Mouse (Mus musculus): ENCODE data around the gene AI661453.

AI661453 gene

DNA sequence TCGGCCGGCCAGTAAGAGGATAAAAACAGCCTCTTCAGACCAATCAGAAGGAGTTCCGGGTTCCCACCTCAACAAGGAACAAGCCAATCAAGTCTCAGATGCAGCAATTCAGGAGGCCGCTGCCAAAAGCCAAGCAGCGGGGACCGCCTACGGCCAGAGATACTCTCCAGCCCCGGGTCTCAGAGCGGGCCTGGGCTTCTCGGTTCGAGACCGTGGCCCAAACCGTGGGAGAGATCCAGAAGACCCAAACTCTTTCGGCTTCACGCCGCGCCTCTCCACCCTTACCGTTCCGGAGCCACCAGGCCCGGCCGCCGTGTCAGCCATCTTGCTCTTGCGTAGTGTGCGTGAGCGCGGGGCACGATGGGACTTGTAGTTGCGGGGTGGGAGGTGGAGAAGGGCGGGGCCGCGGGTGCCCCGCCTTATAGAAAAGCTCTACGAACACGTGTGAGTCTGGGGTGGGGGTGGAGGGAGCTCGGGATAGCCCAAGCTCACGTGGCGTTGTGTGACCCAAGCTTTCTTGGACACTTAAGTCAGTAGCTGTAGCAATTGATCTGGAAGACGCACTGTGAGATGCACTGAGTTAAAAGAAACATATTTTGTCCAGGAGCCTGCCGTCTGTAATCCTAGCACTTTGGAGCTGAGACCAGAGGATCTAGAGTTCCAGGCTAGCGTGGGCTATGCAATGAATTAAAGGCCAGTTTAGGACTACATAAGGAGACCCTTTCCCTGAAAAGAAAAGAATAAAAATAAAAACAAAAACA is 65.7 kb downstream of the AI661453 start, which contains the start of gene Taf8:
Gene Taf8 (minus strand): TSS at position 347 of the 761 bp plus-strand sequence.
- 1% methylated on average over 40 of the region's 40 CpGs for WGBS

DNA sequence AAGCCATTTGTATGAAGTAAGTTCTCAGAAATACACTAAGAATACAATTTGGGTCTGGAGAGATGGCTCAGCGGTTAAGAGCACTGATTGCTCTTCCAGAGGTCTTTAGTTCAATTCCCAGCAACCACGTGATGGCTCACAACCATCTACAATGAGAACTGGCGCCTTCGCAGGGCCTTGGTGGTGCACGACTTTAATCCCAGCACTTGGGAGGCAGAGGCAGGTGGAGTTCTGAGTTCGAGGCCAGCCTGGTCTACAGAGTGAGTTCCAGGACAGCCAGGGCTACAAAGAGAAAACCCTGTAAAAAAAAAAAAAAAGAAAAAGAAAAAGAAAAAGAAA is 66.3 kb downstream of the AI661453 start:
- 74% methylated on average over 6 of the region's 6 CpGs for WGBS

DNA sequence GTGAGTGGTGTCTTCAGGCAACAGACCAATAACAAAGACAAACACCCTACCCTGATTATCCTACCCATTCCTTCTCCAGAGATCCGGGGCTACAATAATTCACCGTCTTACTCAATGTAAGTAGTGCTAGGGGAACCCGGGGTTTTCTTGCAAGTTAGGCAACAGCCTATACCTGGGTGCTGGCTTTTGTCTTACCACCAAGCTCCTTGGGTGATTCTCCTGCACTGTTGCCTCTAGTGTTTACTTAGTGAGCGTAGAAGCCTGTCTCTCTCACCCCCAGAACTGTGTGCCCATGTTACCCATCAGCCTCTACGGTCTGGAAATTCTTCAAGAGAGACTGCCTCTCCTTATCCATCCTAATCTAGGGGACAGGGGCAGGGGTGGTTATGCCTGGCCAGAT is 67.8 kb downstream of the AI661453 start:
- 79% methylated on average over 5 of the region's 5 CpGs for WGBS

DNA sequence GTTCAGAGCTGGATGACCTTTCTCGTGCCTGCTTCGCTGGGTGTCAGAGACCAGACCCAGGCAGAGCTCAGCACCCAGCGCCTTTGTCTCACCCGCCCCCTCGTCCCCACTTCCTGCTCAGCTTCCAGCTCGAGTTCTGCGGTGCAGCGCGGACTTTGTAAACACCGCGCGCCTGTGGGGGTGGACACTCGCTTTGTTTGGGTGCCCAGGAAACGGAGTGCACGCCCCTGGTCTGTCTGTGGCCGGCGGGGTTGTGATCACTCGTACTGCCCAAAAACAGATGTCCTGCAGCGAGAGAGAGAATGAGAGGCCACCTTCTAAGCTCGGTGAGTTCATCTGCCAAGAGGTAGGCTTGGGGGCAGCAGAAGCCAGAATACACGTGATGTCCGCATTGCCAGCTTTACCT is 68.5 kb downstream of the AI661453 start, which contains the start of gene Ccnd3:
Gene Ccnd3 (plus strand): TSS at position 111 of the 406 bp plus-strand sequence.
- 3% methylated on average over 22 of the region's 22 CpGs for WGBS

DNA sequence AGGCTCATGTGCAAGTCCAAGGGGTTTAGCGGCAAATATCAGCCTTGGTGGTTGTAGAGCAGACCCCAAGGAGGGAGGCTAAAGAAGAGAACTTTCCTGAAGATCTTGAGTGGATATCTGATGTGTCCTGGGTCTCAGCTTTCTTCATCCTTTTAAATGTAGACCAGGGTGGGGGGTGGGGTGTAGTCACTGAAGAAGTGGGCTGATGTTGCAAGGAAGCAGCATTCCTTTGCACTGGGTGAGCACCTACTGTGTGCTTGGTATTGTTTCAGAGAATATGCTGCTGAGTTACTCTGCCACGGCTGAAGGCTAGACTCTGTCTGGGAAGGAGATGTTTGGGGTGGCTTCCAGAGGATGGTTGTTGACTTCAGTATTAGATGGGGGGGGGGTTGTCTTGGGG is 69.2 kb downstream of the AI661453 start:
- 70% methylated on average over 2 of the region's 2 CpGs for WGBS

DNA sequence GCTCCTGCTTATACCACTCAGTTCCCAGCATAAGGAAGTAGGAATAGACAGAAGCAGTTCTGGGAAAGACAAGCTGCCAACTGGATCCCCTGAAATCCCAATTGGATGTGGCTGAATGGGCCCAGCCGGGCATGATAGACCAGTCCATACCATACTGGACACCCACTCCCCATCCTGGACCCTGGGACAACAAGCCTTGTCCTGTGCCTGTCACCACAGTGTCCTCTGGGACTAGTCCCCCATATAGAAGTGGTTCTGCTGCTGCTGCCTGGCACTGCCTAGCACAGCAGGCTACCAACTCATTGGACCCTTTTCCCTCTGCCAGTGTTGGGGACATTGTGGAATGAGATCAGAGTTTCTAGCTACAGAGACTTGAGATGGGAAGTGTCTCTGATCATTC is 69.6 kb downstream of the AI661453 start:
- WGBS, result 77% methylated on average over 1 of the region's 1 CpGs

DNA sequence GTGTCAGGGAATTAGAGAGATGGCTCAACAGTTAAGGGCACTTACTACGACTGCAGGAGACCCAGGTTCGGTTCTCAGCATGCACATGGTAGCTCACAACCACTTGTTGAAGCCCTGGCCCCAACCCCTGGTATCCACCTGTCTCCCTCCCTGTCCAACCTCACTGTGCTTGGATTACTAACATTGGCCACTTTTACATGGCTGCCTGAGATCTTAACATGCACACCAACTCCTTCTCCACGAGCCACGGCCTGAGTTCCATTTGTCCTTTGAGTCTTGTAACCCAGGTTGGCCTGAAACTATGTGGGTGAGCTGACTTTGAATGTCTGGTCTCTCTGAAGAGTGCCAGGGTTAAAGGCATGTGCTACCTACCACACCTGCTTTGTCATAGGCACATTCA is 70.3 kb downstream of the AI661453 start:
- WGBS, result 87% methylated on average over 4 of the region's 4 CpGs

DNA sequence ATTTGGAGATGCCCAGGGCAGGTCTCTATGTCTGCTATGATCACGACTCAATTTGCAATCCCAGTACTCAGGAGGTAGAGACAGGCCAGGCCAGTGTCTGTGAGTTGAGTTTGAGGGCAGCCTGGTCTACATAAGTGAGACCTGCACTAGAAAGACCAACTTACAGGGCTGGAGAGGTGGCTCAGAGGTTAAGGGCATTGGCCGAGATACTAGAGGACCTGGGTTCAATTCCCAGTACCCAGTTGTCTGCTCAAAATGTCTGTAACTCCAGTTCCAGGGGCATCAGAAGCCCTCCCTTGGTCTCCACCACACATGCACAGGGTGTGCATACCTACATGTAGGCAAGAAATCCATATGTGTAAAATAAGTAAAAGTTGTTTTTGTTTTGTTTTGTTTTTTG is 71.1 kb downstream of the AI661453 start:
- WGBS, result 80% methylated on average over 2 of the region's 2 CpGs

DNA sequence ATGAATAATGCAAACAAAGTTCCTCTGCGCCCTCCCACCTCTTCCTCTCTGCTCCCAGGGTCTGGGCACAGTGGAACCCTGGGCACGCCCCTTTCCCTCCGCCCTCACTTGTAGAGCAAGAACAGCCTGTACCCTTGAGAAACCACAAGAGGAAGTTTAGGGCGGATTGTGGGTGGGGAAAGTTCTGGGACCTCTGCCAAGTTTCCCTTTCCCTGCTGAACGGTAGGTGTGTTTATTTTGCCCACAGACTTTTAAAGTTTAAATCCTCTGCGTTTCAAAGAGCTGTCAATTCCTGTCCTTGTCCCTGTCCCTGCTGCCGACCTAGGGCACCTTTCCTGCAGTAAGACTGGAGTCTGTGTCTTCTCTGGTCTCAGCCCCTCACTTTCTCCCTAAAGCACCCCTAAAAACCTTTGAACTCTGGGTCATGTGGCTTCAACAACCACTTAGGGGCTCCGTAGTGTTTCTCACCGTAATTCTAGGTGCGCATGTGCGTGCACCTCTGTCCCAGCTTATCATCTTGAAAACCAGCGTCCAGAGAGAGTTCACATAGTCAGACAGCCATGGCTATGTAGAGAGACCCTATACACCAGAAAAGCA is 71.7 kb downstream of the AI661453 start:
- WGBS, result 27% methylated on average over 12 of the region's 12 CpGs

DNA sequence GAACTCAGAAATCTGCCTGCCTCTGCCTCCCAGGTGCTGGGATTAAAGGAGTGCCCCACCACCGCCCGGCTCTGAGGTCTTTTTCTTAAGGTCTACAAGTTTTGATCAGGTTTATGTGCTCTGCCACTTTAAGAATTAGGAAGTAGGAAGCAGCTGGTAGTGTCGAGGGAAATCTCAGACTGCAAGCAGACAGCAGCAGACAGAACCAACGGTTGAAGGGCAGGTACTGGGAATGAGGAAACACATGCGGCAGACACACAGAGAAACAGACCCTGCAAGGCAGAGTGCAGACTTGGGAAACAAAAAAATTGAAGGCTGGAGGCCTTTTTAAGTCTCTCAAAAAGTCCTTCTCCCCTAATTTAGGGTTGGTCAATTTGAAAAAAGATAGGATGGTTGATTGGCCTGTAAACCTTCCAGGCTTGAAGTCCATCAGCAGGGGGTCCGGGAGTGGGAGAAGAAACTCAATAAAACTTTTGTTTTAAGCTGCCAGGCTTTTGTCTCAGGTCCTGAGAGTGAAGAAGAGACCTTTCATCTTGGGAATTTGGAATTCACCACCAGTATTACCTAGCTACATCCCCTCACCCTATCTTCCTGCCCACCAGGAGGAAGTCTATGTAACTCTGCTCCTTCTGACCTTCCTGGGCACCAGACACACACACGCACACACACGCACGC is 72.8 kb downstream of the AI661453 start:
- WGBS, result 43% methylated on average over 9 of the region's 9 CpGs

DNA sequence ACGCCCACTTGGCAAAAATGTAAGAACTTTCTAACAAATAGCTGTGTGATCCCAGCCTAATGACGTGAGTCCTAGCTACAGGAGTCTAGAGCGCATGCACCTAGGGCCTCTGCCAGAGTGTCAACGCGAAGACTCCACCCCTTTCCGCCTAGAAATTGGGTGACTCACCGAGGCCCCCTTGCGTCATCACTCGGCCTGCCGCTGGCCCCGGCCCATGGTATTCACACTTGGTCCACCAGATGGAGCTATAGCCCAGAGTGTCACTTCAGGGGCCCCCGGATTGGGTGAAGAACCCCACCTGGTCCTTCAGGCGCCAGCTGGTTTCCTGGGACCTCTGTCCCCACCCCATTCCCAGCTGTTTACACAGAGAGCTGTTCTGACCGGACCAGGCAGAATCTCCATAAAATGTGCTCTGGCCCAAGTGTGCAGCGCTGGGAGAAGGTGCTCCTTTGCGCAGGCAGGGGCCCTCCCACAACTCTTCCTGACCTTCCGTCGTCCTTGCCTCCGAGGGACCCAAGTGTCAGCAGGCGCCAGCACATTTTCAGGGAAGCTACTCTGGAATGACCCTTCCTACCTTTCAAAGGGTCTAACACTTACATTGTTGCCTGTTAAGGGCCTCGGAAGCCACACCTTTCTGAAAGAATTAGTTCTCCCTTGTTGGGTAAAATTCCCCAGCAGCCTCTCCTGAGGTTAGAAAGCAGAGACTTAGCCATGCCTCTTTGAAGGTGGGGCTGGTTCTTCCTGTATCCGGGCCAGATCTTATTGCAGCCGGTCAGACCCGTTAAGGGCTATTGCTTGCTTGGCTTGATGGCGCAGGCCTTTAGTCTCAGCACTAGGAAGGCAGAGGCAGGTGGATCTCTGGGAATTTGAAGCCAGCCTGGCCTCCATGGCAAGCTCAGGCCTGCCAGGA is 75.0 kb downstream of the AI661453 start:
- WGBS, result 27% methylated on average over 25 of the region's 25 CpGs

DNA sequence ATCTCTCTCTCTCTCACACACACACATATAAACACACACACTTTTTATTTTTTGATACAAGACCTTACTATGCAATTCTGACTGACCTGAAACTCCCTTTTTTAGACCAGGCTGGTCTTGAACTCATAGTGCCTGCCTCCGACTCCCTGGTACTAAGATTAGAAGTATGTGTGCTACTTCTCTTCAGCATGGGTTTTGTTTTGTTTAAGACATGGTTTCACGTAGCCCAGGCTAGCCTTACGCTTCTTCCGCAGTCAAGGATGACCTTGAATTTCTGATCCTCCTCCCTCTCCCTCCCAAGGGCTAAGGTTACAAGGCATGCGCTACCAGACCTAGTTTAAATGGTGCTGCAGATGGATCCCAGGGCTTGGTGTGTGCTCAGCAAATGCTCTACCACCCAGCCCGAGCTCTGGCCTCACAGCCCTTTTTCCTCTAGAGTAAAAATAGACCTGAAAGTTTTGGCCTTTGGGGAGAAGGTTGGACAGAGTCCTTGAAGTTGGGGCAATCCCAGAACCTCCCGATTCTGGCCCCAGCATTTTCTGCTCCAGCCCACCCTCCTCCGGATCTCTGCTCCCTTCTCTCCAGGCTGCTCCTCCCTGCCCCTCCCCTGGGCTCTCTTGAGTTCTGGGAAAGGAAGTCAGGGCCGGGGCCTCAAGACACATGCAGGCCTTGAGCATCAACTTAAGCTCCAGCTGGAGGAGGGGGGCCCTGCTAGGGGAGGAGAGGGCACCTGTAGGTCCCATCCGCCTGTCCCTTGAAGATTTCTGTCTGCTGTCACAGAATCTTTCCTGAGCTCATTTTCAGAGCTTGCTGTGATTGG is 76.8 kb downstream of the AI661453 start:
- WGBS, result 82% methylated on average over 10 of the region's 10 CpGs

DNA sequence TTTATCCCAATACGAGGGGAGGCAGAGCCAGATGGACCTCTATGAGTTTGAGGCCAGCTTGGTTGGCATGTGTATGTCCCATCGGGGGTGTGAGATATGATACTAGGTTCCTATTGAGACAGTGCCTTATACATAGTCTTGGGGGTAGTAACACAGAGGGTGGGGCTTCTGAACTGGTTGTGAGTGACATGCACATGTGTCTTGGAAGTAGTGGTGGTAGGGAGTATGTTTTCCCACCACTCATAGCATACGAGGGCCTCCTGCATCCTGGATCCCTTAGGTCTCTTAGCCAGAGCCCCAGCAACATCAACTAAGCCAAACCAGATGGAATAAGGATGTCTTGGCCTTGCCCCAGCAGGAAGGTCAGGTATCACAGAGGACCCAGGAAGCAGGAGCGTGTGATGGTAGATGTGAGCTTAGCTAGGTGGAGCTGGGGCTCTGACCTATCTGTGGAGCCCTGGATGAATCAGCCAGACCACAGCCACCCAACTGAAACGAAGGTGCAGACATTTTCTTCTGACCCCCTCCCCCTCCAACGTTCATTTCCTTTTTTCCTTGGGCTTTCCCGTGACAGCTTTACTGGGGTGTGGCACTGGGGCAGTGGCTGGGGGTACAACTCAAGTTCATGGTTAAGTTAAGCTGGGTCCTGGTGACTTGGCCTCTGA is 78.9 kb downstream of the AI661453 start:
- WGBS, result 89% methylated on average over 7 of the region's 7 CpGs

DNA sequence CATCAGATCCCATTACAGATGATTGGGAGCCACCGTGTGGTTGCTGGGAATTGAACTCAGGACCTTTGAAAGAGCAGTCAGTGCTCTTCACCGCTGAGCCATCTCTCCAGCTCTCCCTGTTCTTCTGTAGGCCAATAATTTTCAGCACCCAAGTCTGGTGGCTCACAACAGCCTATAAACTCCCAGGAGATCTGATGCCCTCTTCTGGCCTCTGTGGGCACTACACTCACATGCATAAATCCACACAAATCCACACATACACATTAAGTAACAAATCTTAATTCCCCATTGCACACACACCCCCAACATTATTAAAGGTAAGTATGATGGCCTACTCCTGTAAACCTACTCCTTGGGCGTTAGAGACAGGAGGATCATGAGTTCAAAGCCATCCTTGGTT is 79.8 kb downstream of the AI661453 start:
- WGBS, result 98% methylated on average over 3 of the region's 3 CpGs

DNA sequence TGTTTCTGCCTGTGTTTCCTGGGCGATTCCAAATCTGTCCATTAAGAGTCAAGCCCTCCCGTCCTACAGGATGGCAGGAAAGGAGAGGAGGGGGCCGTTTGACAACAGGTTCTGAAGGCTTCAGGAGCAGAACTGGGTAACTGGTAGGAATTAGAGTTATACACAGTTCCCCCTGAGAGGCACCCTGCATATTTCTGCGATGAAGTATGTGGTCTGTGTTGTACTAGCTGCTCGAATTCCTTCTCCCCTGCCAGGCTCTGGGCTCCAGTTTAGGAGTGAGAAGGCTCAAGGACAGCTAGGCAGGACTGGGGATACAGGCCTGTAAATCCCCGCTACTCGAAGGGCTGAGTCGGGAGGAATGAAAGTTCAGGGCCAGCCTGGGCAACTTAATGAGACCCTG is 81.8 kb downstream of the AI661453 start:
- 70% methylated on average over 8 of the region's 8 CpGs for WGBS

Data from cerebral cortex, adult 2 months (tissue).